Mouse (Mus musculus): ENCODE data around the gene Ackr2.

Ackr2 gene

DNA sequence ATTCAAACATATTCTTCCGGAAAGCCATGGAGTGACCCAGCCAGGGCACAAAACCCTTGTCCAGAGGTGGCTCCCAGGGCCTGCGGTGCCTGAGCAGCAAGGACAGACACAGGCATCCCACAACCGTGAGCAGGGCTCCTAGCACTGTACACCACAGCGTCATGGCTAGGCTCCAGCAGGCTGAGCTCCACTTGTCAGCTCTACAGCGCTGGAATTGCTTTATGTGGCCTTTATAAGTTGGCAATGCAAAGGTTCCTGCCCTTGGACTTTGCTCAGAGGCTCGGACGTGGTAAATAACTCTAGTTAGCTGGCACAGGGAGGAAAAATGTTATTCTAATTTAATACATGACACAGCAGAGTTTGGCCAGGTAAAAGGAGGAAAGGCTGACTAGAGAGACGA is 17.9 kb downstream of the Ackr2 start, which contains the start of gene Cyp8b1:
TSS of gene Cyp8b1 (minus strand) at position 204 of the 400 bp plus-strand sequence.
- DNase-seq (ENCODE audit: low spot score in 2 of 2): no peak

DNA sequence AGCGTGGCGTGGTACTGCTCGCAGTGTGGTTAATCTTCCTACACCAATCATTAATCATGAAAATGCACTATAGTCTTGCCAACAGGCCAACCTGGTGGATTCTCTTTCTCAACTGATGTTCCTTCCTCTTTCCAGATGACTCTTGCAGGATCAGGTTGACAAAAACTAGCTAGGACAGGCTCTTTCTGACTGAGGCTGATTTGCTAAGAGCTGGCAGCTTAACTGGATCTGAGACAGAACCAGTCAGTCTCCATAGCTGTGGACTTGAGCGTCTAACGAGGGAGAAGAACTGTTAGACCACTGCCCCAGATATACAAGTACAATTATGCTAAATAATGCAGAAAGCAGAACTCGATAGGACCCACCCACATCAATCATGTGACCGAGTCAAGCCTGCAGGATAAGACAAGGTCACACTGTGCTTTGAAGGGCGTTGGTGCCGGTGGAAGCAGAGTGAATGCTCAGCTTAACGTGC is 20.9 kb downstream of the Ackr2 start:
- DNase-seq (ENCODE audit: low spot score in 2 of 2): no peak

DNA sequence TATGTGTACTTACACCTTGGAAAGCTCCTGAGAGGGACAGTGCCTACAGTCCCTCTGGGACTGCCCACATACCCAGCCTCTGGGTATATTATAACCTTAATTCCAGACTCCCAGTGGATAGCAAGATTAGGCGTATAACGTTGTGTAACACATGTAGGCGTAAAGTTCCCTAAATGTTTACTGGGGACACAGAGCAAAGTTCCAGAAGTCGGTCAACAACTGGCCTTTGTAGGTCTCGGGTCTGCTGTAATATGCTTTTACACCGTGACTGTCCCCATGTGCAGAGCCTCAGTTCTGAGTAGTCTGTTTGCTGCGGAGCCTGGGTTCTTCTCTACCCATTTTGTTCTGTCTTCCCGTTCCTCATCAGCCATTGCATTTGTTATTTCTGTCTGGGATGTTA is 25.3 kb downstream of the Ackr2 start:
- no peak for DNase-seq (ENCODE audit: low spot score in 2 of 2)

DNA sequence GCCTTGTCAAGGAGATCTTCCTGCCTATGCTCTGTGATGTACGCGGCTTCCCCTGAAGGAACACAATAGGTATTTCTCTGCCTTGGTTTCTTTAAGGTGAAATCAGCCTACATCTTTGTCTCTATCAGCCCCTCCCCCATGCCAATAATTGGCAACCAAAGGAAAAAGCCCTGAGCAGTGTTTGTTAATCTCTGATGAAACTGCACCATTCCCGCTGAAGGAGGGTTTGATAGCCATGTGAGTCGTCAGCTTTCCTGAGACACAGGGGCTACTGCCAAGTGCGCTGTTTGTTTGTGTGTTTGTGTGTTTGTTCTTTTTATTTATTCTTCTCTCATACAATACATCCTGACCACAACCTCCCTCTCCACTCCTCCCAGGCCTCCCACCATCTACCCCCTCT is 25.8 kb downstream of the Ackr2 start:
- no peak for DNase-seq (ENCODE audit: low spot score in 2 of 2)

DNA sequence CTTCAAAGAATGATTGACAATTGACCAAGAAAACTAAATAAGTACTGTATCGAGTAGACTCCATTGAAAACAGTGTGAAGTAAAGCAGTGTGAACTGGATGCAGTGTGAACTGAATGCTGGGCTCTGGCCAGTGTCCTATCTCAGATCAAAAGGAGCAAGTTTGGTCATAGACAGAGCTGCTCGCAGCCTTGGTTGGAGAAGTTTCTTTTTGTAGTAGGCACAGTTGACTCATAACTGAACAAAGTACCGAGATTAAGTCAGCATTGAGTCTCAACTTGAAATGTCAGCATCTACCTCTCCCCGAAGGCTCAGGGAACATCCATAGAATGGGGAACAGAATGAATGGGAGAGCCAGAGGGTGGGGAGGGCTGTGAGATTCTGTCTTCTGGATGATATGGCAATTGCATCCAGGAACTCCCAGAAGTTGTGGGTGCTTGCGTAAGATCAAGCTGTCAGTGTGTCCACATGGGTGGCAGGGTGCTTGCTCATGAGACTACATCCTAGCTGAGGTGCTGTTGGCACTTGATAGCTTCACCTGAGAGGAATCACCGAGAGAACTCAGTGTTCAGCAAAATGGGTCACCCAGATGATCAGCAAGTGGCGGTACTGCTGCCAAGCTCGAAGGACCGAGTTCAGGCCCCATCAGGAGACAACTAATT is 26.9 kb downstream of the Ackr2 start:
- DNase-seq (ENCODE audit: low spot score in 2 of 2): no peak

DNA sequence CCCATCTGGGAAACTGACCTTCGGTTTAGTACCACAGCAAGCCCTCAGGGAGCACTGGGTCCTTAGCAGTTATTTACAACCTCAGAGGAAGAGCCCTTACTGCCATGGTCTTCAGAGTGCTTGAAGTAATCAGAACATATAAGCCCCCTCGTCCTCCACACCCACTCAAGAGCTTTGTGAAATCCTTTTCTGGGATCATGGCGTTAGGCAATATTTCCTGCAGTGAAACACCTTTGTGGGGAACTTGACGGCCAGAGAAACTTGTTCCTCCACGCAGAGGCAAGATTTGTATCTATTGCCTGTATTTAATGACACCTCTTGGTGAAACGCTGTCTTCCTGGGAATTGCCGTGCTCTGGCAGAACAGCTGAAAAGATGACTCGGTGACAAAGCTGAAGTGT is 27.8 kb downstream of the Ackr2 start:
- no peak for DNase-seq (ENCODE audit: low spot score in 2 of 2)

DNA sequence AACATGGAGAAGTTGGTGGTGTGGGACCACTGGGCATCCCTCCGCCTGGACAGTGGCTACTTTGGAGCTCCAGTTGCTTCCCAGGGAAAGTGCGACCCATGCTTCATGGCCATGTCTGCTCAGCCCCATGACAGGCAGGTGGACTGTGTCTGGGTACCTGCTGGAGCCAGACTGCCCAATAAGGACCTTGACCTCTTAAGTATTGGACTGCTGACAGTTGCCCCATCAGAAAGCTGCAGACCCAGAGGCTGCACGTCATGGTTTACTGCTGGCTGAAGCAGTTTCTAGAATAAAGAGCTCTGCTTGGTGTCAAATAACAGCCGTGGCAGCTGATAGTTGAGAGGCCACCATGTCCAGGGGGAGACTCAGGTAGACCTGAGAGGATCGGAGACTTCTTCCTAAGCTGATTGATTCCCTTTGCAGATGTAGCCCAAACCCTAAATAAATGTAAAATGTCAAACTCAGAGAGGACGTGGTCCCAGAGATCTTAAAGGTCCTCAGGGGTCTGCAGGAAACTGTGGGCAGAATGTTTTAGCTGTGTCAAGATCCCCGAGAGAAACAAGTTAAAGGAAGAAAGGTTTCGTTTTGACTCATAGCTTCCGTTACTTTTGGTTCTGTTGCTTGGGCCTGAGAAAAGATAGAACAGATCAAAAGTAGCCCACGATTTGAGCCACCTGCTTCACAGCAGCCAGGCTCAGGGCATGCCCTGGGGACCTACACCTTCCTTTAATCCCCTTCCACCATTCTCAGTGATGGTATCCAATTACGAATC is 28.7 kb downstream of the Ackr2 start:
- DNase-seq (ENCODE audit: low spot score in 2 of 2): no peak

DNA sequence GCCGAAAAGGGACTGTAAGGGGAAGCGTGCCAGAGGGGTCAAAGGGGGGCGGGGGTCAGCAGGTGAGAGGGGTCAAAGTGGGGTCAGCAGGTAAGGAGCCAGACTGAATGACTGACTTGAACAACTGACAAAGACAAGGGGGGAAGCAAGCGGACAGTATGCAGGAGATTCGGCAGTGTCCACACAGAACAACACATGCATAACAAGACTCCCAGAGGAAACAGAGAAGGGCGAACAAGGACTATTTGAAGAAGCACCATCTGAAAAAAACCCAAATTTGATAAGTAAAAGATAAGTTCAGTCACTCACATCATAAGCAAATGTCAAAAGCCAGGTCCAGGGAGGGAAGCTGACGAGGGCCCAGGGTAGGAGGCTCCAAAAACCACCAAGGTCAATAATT is 29.6 kb downstream of the Ackr2 start:
- no peak for DNase-seq (ENCODE audit: low spot score in 2 of 2)

DNA sequence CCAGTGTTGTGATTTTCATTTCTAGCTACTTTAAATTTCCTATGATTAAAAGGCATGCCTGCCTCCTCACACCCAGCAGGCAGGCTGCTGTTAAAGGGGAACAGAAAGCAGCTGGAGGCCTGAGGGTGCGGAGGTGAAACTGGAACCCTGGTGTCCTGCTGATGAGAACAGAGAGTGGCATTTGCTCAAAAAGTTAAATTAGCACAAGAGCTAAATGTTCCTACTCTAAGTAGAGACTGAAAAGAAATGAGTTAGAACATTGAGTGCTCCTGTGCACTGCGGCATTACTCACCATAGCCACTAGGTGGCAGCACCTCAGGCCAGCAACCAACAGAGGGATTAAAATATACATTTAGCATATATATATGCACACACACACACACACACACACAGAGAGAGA is 30.3 kb downstream of the Ackr2 start:
- DNase-seq (ENCODE audit: low spot score in 2 of 2): peak in 1 of 2 experiments; percentile 51

DNA sequence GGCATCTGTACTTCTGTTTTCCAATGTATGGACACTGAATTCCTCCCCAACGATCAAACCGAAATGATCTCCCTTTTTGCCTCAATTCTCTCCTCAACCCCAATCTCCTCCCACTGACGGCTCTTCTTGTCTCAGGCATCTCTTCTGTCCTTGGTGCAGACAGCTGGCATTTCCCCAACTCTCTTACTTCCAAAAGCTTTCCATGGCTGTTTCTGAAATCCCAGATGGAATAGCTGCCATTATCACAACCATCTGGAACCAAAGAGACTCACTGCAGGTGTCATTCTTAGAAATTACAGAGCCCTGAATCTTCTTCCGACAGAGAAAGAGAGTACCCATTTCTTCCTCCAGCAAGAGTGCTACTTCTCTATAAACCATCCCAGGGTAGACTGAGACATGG is 36.7 kb downstream of the Ackr2 start:
- DNase-seq (ENCODE audit: low spot score in 2 of 2): no peak

DNA sequence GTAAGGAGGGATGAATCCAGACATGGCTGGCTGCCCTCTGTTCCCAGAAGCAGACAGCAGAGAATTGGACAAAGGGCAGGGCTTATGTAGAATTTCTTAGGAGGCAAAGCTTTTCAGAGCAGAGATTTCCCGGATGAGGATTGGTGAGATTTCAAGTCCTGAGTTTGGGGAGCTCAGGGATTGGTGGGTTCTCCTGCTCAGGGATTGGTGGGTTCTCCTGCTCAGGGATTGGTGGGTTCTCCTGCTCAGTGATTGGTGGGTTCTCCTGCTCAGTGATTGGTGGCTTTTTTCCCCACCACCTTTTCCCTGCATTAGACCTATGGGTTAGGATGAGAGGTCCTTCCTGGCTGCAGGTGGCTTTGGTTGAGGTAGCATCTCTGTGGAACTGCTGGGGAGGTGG is 38.8 kb downstream of the Ackr2 start:
- DNase-seq (ENCODE audit: low spot score in 2 of 2): no peak

DNA sequence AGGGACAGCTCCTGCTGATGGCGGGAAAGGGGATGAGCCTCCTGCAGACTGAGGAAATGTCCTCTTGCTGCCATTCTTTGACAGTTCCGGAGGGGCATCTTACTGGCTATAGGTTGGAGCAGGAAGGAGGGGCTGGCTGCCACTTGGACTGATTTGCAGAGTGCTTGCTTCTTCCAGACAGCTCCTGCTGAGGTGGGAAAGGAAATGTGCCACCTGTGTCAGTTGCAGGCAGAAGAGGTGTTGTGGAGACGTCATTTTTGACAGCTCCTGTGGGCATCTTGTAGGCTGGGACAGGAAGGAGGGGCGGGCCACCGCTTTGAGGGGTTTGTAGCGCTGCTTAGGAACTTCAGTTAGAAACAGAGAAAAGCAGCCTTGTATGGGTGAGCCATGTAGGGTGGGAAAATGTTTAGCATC is 39.3 kb downstream of the Ackr2 start:
- DNase-seq (ENCODE audit: low spot score in 2 of 2): no peak

DNA sequence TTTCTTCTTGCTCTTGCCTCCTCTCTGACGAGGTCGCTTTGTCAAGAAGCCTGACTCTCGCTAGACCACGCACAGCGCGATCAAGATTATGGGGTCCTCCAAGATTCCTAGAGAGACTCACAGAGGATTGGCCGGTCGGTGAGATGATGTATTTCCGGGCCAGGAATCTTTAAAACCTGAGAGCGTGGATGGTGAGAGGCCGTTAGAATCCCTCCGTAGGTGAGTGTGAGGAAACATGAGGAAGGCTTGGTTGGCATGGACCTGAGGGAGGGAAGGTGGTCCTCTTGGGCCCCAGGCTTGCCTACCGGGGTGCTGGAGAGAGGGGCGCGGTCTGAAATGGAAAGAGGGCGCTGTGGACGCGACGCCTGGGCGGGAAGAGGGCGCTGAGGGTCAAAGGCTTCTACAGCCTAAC is 39.8 kb downstream of the Ackr2 start:
- DNase-seq (ENCODE audit: low spot score in 2 of 2): no peak

DNA sequence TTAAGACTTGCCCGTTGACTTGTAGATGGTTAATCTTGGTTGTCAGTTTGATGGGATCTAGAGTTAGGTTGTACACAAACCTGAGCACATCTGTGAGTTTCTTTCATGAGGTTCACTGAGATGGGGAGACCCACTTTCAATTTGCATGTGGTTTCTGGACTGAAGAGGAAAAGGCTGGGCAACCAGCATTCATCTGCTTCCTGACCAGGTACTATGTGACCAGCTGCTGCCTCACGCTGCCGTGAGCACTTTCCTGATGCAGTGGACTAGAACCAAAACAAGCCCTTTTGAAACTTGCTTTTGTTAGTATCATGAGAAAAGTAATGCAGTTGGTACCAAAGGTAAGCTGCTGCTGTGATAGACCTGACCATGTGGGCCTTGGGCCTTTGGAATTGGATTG is 44.9 kb downstream of the Ackr2 start:
- no peak for DNase-seq (ENCODE audit: low spot score in 2 of 2)

DNA sequence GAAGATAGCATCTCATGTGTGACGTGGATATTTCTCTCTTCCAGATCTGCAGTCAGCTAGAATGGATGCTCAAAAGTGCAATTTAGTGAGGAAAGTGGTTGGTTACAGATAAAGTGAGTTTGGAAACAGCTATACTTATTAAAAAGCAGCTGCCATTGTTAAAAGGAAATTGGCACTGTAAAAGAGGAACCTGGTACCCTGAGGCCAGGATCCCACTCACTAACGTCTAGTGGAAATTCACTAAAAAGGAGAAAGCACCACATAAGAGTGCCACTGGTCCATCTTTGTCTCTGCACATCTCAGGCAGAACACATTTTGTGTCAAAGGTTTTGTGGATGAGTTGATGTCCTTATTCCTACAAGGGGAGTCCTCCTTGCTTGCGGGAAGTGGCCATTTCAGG is 45.5 kb downstream of the Ackr2 start:
- DNase-seq (ENCODE audit: low spot score in 2 of 2): no peak

DNA sequence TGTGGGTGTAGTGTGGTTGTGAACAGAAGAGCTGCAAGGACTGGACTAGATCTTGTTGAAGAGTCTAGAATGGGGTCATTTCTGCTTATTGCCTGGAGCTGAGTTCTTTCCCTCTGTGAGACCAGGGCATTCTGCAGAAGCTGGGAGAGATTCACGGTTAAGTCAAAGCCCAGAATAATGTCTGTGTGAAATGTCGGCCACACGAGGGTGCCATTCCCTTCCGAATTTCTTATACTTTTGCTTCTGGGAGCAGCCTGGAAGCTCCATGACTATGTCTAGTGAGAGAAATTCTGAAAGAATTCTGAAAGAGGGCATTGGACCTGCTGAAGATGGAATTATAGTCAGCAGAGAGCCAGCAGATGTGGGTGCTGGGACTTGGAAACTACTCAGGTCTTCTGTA is 49.6 kb downstream of the Ackr2 start:
- DNase-seq (ENCODE audit: low spot score in 2 of 2): peak; percentile 63 to 74

DNA sequence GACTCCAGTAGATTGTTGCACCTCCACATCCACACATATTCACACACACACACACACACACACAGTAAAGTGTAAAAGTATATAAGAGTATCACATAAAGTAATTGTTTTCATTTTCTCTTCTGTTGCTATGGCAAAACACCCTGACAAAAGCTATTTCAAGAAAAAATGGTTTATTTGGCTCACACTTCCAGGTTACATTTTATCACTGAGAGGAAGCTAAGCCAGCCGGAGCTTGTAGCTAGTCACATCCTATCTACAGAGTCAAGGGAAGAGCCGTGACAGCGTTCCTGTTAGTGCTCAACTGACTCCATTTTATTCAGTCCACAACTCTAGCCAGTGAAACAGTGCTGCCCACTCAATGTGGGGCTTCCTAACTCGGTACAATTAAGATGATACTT is 50.3 kb downstream of the Ackr2 start:
- no peak for DNase-seq (ENCODE audit: low spot score in 2 of 2)

DNA sequence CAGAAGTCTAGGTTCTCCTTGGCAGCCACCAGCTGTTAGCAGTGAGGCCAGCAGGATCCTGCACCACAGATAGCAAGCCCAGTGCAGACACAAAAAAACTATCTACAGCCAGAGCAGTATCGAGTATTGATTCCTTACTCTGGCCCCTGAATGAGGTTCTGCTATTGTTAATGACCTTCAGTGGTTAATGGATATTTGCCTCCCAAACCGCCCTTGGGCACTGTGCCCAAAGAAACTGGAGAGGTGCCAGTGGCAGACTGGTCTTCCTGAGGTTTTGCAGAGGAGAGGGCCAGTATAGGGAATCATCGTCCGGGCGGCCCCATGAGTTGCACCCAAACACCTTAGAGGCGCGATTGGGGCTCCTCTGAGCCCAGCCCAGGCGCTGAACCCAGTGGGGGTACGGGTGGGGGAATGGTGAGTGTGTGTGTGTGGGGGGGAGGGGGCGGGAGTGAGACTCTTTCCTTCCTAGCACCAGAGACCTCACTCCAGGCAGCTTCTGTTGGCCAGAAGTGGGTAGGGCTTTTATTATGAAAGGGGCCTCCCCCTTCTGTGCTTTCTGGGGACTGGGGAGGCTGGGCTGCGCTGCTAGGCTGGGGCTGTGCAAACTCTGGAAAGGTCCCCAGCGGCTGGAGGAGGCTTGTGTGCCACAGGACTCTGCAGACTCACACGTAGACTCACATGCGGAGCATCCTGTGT is 52.4 kb downstream of the Ackr2 start, which contains the start of gene Fam198a:
TSS of gene Fam198a (plus strand) at position 571 of the 696 bp plus-strand sequence.
- DNase-seq (ENCODE audit: low spot score in 2 of 2): peak; percentile 60 to 88

DNA sequence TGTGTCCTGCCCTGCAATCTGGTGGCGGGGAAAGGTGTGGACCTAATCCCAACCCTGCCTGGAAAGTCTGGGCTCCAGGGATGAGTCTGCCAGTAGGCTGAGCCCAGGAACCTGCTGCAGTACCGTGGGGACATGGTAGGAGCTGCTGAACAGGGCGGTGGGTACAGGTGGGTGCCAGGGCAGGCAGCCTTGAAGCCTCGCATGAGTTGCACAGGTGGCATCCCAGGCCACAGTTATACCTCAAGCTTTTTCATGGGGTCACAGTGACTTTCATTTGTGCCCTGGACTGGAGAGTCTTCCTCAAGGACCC is 52.9 kb downstream of the Ackr2 start:
- DNase-seq (ENCODE audit: low spot score in 2 of 2): no peak

DNA sequence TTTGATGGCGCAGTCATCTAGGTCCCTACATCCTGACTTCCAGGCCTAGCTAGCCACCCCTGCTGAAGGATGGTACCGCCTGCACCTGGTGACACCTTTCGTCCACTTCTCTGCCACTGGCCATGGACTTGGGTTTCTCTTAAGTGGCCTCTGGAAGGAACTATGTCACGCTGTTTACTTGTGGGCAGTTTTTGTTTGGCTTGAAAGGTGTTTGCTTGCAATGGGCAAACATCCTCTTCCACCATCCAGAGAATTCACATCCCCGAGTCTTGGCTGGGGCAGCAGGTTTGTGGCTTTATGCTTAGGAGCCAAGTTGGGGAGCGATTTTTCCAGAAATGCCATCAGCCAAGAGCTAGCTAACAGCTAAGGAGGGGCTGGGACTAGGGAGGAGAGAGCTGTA is 54.4 kb downstream of the Ackr2 start:
- DNase-seq (ENCODE audit: low spot score in 2 of 2): no peak

DNA sequence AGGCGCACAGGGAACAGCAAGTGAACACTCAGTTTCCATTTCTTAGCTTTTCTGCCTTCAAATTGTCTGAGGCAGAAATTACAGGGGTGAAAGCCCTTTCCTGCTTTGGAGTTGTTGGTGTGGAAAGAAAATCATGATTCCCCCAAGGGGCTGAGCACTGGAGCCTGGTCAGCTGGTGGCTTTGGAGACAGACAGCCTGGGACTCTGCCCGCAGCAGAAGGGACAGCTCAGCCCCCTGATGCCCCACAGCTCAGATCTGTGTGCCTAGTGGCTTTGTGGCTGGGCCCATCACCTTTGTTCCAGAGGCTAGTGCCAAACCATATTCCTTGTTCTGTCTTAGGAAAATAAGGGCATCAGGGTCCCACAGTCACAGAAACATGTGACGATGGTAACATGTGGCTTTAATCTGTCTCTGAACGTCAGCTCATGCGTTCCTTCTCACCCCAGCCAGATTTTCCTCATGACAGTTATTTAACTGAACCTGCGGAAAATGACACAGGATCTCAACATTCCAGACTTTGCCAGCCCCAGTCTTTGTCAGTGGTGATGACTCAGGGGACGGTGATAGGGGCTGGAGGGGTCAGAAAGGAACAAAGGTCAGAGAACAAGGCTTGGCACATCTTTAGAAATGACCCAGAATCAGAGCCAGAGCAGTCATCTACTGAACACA is 61.9 kb downstream of the Ackr2 start:
- DNase-seq (ENCODE audit: low spot score in 2 of 2): no peak

All from cerebellum, postnatal 4 days (tissue).